Mouse (Mus musculus) thymus, adult 2 months (tissue): Measurements from ENCODE around the gene Ttf2.

Experiments
- CTCF ChIP-seq: fragments of 200-500 bp; IDR thresholded peaks from 2 replicates; pipeline ENCODE4 v1.5.1; 2012; ENCODE audit warnings: mild to moderate bottlenecking, control low read depth, low read length, moderate library complexity, borderline replicate concordance; ENCODE audit not compliant: control insufficient read depth, poor library complexity, insufficient read depth; ENCODE audit errors: extremely low read depth
- POLR2A ChIP-seq: fragments of 200-500 bp; IDR thresholded peaks from 2 replicates; pipeline ENCODE4 v1.6.1; 2012; ENCODE audit warnings: mild to moderate bottlenecking, low read length, control low read depth, moderate library complexity; ENCODE audit not compliant: control insufficient read depth, poor library complexity, insufficient read depth; ENCODE audit errors: extremely low read depth

DNA sequence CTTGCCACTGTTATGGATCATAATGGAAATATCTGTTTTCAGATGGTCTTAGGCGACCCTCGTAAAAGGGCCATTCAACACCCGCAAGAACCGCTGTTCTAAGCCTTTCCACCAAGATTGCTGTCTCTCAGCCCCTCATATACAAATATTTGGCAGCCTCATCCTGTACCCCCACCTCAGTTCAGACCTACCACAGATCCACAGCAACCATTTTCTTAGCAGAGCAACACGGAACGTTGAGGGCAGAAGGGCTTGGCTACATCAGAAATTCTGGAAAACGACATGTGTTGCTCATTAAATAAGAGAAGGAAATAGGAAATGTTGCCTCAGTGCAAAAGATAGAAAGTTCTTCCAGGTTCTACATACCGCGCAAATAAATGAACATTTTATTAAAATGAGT is 58.4 kb downstream of the Ttf2 start:
- no peak for TF ChIP-seq POLR2A
- no peak for TF ChIP-seq CTCF
